Mouse (Mus musculus) heart, postnatal 10 days (tissue): ENCODE measurements around the gene Ablim1. TPM values are rescaled to one million over a fixed set of nuclear protein-coding genes. Genes with fewer than 3 reads are reported as not detected.

ENCODE experiments used
- DNase-seq, 2 experiments: peaks; one replicate each; pipeline ENCODE4 v3.0.0; 2021
- intact Hi-C: fragments of 180-260 bp; cut with DNase I; formaldehyde crosslinking; loops from one replicate; pipeline ENCODE4 v1.15.1; 2025
- total RNA-seq, 2 experiments: library from RNA; stranded (reverse); gene quantifications; 2 replicates each; pipeline ENCODE4 v1.2.3; 2021

Ablim1 gene
- total RNA-seq, 2 experiments from 2014 or later: 397 to 585 TPM

GRCm38 (mm10) chr19:57010064-57010463, 304.7 kb downstream of the Ablim1 start:
- DNase-seq: no peak
- intact Hi-C loops: no loop called here

- intact Hi-C loops: no loop called here
- no peak for DNase-seq
Observed at GRCm38 (mm10) chr19:57009653-57010052, 305.1 kb downstream of the Ablim1 start.

GRCm38 (mm10) chr19:57007781-57008710, 306.7 kb downstream of the Ablim1 start, which contains the start of gene Afap1l2:
TSS of gene Afap1l2 (minus strand) at chr19:57008228.
- DNase-seq: peak; percentile 70 to 77
- intact Hi-C loops: loop anchor here (1.0 kb wide), 1 partner anchor 89 kb away; no protein-coding TSS in a partner anchor

- intact Hi-C loops: no loop called here
- DNase-seq: peak in 1 of 2 experiments; percentile 52
Observed at GRCm38 (mm10) chr19:57007291-57007690, 307.4 kb downstream of the Ablim1 start.

- DNase-seq: no peak
- intact Hi-C loops: no loop called here
Observed at GRCm38 (mm10) chr19:57006841-57007240, 307.9 kb downstream of the Ablim1 start.

- peak; percentile 80 to 85 for DNase-seq
- intact Hi-C loops: no loop called here
Observed at GRCm38 (mm10) chr19:57005062-57005461, 309.7 kb downstream of the Ablim1 start.

GRCm38 (mm10) chr19:57003460-57003810, 311.3 kb downstream of the Ablim1 start:
- DNase-seq: peak; percentile 40 to 44
- intact Hi-C loops: no loop called here

- intact Hi-C loops: no loop called here
- DNase-seq: no peak
Observed at GRCm38 (mm10) chr19:57002741-57003459, 311.8 kb downstream of the Ablim1 start.

GRCm38 (mm10) chr19:57001926-57002325, 312.8 kb downstream of the Ablim1 start:
- intact Hi-C loops: no loop called here
- DNase-seq: no peak

GRCm38 (mm10) chr19:57000592-57000991, 314.1 kb downstream of the Ablim1 start:
- intact Hi-C loops: no loop called here
- DNase-seq: no peak

GRCm38 (mm10) chr19:56999781-57000180, 314.9 kb downstream of the Ablim1 start:
- no peak for DNase-seq
- intact Hi-C loops: no loop called here

- intact Hi-C loops: no loop called here
- no peak for DNase-seq
Observed at GRCm38 (mm10) chr19:56998910-56999309, 315.8 kb downstream of the Ablim1 start.

GRCm38 (mm10) chr19:56998331-56998730, 316.4 kb downstream of the Ablim1 start:
- intact Hi-C loops: no loop called here
- no peak for DNase-seq

- peak in 1 of 2 experiments; percentile 47 for DNase-seq
- intact Hi-C loops: no loop called here
Observed at GRCm38 (mm10) chr19:56997164-56997599, 317.5 kb downstream of the Ablim1 start.

- intact Hi-C loops: no loop called here
- DNase-seq: no peak
Observed at GRCm38 (mm10) chr19:56995441-56995840, 319.3 kb downstream of the Ablim1 start.

- no peak for DNase-seq
- intact Hi-C loops: no loop called here
Observed at GRCm38 (mm10) chr19:56994653-56995052, 320.1 kb downstream of the Ablim1 start.

- intact Hi-C loops: no loop called here
- DNase-seq: no peak
Observed at GRCm38 (mm10) chr19:56993763-56994162, 321.0 kb downstream of the Ablim1 start.

- intact Hi-C loops: no loop called here
Observed at GRCm38 (mm10) chr19:56992978-56993545, 321.7 kb downstream of the Ablim1 start.

GRCm38 (mm10) chr19:56990367-56991111, 324.2 kb downstream of the Ablim1 start:
- DNase-seq: peak in 1 of 2 experiments; percentile 41
- intact Hi-C loops: no loop called here

More at GRCm38 (mm10) chr19:56992978-56993545, 321.7 kb downstream of the Ablim1 start:
- DNase-seq: no peak

- DNase-seq: peak; percentile 55 to 61
- intact Hi-C loops: no loop called here
Observed at GRCm38 (mm10) chr19:56989171-56989570, 325.5 kb downstream of the Ablim1 start.
